Mouse (Mus musculus) neutrophil, adult 59 days (primary cell): ENCODE data around the gene Fam102a. TPM values are rescaled to one million over a fixed set of nuclear protein-coding genes. Genes with fewer than 3 reads are reported as not detected.

Experiments
- total RNA-seq, 2 experiments: library from RNA; stranded (reverse); gene quantifications; 1 replicate in 1 of 2; 2 replicates in 1 of 2; pipeline ENCODE4 v1.2.4; 2023

Fam102a gene
- total RNA-seq = 10 to 100 TPM; 15.6 to 17.1 TPM

DNA sequence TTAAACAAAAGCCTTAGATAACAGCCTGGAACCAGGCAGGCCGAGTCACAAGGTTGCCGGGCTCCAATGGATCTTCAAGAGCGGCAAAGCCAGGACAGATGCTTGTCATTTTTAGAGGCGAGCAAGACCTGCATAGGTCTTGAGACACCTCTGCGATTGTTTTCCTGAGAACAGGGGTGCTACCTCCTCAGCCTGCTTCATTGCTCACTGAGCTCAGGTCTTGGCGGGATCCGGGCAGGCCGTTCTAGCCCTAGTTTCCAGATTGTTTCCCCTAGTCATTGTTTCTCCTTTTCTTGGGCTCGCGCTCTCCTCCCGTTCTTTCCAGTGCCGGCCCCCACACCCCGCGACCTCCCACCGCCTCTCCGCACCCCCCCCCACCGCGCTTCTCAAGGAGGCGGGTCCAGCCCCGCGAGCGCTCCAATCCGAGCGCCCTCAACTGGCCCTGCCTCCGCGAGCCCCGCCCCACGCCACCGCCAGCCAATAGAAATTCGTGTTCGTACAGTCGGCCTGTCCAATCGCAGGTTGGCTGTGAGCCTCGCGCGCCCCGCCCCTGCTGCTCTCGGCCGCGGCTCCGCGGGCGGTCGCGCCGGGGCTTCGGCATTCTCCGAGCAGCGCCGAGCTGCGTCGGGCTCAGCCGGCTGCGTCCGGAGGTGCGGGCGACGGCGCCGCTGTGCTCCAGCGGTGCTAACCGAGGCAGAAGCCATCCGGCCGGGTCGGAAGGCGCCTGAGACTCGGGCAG is at the start of gene Fam102a:
TSS of gene Fam102a (plus strand) at position 600 of the 739 bp plus-strand sequence.

DNA sequence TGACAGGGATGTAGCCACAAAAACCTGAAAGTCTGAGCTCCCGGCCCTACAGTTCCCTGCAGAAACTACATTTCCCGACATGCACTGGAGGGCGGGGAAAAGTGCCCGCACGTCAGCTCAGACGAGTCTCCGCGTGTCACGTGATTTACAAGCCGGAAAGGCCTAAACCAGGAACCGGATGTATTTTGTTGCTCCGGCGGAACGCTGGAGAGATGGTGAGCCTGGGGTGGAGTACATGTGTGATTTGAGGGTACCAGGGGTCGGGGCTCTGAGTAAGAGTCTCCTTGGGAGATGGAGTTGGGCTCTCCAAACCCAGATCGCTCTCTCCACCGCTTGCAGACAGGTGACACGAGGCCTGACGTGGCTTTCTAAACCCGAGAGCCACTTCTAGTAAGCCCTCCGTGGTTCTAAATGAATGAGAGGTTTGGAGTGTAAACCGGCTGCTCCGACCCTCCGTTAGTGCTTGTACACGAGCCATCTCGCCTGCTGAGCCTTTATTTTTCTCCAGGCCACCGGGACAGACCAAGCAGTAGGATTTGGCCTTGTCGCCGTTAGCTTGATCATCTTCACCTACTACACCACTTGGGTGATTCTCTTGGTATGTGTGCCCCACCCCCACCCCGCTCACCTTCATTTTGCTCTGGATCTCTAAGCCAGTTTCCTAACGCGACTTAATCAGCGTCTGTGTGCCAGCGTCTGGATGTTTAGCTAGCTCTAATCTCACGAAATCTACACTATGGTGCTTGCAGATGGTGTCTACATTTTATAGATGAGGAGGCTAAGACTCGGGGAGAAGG is 35.8 kb downstream of the Fam102a start, which contains the start of gene Dpm2:
TSS of gene Dpm2 (plus strand) at position 161 of the 797 bp plus-strand sequence.

DNA sequence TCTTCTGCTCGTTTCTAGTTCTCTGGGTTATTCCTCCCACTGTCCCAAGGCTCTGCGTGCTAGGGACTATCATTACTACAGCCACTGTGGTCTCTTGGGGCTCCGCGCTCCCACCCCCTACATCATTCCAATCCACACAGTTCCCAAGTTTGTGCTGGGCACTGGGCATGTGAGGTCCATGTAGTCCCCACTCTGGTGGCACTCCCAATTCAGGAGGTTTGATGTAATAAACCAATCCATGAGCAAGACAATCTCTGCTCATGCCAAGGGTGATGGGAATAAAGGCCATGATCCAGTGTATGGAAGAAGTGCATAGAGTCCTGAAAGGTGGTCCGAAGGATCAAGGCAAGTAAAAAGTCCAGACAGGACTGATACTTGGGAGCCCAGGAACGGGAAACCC is 39.4 kb downstream of the Fam102a start, which contains the start of gene Pip5kl1:
TSS of gene Pip5kl1 (plus strand) at position 301 of the 400 bp plus-strand sequence.

DNA sequence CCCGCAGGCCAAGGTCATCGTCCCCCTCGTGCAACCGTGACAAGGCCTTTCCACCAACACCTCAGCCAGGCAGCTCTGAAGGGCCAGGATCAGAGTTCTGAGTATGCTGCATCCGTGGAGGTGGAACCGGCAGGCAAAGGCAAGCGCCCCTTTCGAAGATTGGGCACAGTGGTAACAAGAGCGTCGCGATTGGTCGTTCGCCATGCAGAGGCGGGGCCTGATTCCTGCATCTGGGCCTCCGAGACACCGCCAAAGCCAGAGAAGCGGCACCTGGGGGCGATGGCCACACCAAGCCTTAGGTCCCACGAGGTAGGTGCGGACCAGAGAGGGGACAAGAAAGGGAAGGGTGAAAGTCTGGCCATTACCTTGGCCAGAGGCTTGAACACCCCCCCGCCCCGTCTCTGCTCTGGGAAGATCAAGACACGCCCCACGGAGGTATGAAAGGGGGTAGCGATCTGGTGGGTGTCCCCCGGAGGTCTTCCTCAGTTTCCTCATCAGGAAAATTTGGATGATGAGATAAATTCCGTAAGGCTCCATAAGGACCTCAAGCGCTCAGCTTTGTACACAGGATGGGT is 40.5 kb downstream of the Fam102a start, which contains the start of gene 9430097D07Rik:
TSS of gene 9430097D07Rik (minus strand) at position 99 of the 575 bp plus-strand sequence.

DNA sequence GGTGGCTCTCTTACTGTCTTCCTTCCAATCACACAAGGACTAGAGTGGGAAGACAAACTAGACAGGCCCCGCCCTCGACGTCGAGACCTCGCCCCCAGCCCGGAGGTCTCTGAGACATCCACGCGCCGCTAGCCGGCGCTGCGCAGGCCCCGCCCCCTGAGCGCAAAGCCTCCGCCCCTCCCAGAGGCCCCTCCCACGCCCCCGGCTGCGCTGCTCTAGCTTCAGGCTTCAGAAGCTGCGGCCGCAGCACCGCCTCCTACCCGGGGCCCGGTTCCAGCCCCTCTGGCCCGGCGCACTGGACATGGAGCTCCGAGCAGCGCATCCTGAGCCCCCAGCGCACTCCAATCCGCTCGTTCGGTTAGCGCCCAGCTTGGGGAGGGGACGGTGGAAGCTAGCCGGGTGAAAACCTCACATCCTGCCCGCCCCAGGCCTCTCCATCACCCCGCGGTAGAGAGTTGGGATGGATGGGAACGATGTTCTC is 51.8 kb downstream of the Fam102a start, which contains the start of gene St6galnac4:
TSS of gene St6galnac4 (plus strand) at position 225 of the 481 bp plus-strand sequence.

DNA sequence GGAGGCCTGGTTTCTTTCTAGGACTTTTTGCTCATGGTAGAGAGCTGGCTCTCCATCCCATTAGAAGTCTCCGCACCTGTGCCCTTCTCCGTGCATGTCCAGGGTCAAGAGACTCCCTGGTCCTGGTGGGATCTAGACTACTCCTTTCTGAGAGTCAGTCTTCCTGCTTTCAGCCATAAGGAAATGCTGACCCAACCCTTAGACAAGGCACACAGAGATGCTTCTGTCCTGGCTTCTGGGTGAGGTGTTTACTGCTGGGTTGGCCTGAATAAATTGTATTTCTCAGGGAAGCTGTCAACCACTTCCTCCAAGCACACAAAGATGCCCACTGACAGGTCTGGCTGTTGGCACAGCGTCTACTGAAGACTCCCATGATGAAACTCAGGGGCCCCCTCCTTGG is 64.3 kb downstream of the Fam102a start, which contains the start of gene St6galnac6:
TSS of gene St6galnac6 (plus strand) at position 301 of the 400 bp plus-strand sequence.

Other genes starting within 250 kb of the Fam102a start
- 10 to 100 TPM; 60.7 to 66.4 TPM for gene Golga2, start 247.9 kb upstream of the Fam102a start, total RNA-seq
- 10 to 100 TPM; 80.6 to 82.0 TPM for gene Swi5, start 247.3 kb upstream of the Fam102a start, total RNA-seq
- gene Ciz1, start 183.0 kb upstream of the Fam102a start, total RNA-seq = 10 to 100 TPM; 63.5 to 87.2 TPM
- under 1 TPM in 1 of 2 experiments, not detected in 1; 0.22 TPM for gene Dnm1, start 182.0 kb upstream of the Fam102a start, total RNA-seq
- gene 1110008P14Rik, start 153.4 kb upstream of the Fam102a start, total RNA-seq = 10 to 100 TPM; 49.7 to 50.5 TPM
- gene Lcn2, start 147.1 kb upstream of the Fam102a start, total RNA-seq = 1,000 to 10,000 TPM; 7,694 to 9,553 TPM
- gene Ptges2, start 139.4 kb upstream of the Fam102a start, total RNA-seq = 10 to 100 TPM; 11.1 to 13.7 TPM
- gene Naif1, start 84.9 kb upstream of the Fam102a start, total RNA-seq = 1 to 10 TPM; 5.0 to 6.0 TPM
- gene Slc25a25, start 83.9 kb upstream of the Fam102a start, total RNA-seq = 10 to 100 TPM; 11.6 to 12.2 TPM
- gene Dpm2, start 35.5 kb downstream of the Fam102a start, total RNA-seq = 10 to 100 TPM; 54.4 to 59.5 TPM
- gene Pip5kl1, start 39.5 kb downstream of the Fam102a start, total RNA-seq = under 1 TPM in 1 of 2 experiments, not detected in 1; 0.22 TPM
- not detected for gene 9430097D07Rik, start 40.4 kb downstream of the Fam102a start, total RNA-seq
- 10 to 100 TPM; 16.5 to 16.7 TPM for gene St6galnac4, start 51.8 kb downstream of the Fam102a start, total RNA-seq
- gene St6galnac6, start 64.4 kb downstream of the Fam102a start, total RNA-seq = 10 to 100 TPM in 1 of 2 experiments, 1 to 10 TPM in 1; 9.1 to 14.1 TPM
- under 1 TPM; 0.51 to 0.53 TPM for gene Ak1, start 86.4 kb downstream of the Fam102a start, total RNA-seq
- 10 to 100 TPM; 10.3 to 11.4 TPM for gene Eng, start 111.3 kb downstream of the Fam102a start, total RNA-seq
- gene Fpgs, start 168.8 kb downstream of the Fam102a start, total RNA-seq = 1 to 10 TPM; 4.8 to 5.6 TPM
- gene Cdk9, start 177.7 kb downstream of the Fam102a start, total RNA-seq = 100 to 1,000 TPM; 147 to 175 TPM
- gene Sh2d3c, start 185.7 kb downstream of the Fam102a start, total RNA-seq = 100 to 1,000 TPM; 245 to 274 TPM
- not detected for gene 6330409D20Rik, start 205.7 kb downstream of the Fam102a start, total RNA-seq
- 10 to 100 TPM; 22.0 to 22.7 TPM for gene Tor2a, start 221.9 kb downstream of the Fam102a start, total RNA-seq
- not detected for gene Ttc16, start 240.3 kb downstream of the Fam102a start, total RNA-seq
- 1 to 10 TPM; 1.0 to 1.7 TPM for gene Ptrh1, start 240.5 kb downstream of the Fam102a start, total RNA-seq
- gene Cfap157, start 249.1 kb downstream of the Fam102a start, total RNA-seq = not detected